Mouse (Mus musculus) liver, embryonic 14.5 days (tissue): ENCODE data around the gene Eya2.

Experiments
- CTCF ChIP-seq: IDR thresholded peaks from 2 replicates; pipeline ENCODE4 v1.5.1; 2016; ENCODE audit warnings: antibody characterized with exemption, low read depth, control low read depth
- EP300 ChIP-seq: IDR thresholded peaks from 2 replicates; pipeline ENCODE4 v1.6.1; 2016; ENCODE audit warnings: antibody characterized with exemption, low read depth

DNA sequence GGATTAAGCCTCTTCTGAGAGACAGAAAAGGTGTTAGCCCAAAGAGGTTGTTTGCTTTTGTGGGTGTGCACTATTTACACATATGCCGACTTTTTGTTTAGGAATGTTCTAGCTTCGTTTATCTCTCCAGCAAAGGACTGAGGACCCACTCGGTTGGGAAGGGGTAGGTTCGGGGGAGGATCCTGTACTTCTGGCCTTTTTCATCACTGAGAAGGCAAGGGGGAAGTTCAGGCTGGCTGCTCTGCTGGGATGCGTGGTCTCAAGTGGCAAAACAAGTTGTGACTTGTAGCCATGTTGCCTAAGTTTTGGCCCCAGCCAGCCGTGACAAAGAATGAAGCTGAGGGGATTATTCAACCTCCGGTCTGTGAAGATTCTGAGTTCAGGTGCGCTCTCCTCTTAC is 6.8 kb downstream of the Eya2 start:
- TF ChIP-seq CTCF (no peak), EP300 (no peak)
